24 mouse cellular contexts compared by ENCODE assay signal in the genomic region with DNA sequence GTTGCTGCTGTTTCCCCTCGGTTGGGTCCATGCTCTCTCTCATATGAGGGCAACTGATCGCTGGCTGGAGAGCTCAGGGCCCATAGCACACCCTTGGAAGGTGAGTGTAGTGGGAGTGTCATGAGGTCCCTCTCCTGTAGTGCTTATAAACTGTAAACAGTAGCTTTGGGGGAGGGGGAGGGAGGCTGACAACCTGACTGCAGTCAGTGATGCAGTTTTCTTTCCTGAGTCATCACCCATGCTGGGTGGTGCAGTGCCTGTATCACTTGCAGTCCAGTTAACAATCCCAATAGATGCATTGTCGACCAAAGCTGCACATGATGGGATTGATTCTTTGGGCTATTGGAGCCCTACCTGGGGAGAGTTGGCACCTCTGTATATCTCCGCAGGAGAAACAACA. TPM values are rescaled to one million over a fixed set of nuclear protein-coding genes. Genes with fewer than 3 reads are reported as not detected.
DNase-seq lines count a peak whose midpoint lies in the region; ATAC-seq lines count a peak whose summit lies in the region.
"Had no signal": no experiment of that assay in that cellular context is flagged by ENCODE, and none has a peak within 500 bp of the region (broad histone marks: within the 10 kb centered on the region; RNA-seq: fewer than 3 reads in every experiment).

No protein-coding gene starts in this region.

- peak overlapping the region; percentile 13 for H3K4me3 ChIP-seq in erythroblast, embryonic 14.5 days (replicated peaks)
- no peak overlapping the region for H3K4me3 ChIP-seq in liver, embryonic 15.5 days (replicated peaks)
- H3K4me3 ChIP-seq in midbrain, embryonic 15.5 days = no peak overlapping the region
- H3K4me3 ChIP-seq in intestine, embryonic 15.5 days (replicated peaks) = no peak overlapping the region
- H3K4me3 ChIP-seq: embryonic facial prominence, embryonic 12.5 days; kidney, embryonic 15.5 days; limb, embryonic 10.5 days; midbrain, embryonic 13.5 days; neural tube, embryonic 13.5 days had no signal

- DNase-seq in 416B (ENCODE audit: low read depth) (peak; percentile 34), R1 (ENCODE audit: low read depth, low spot score) (peak; percentile 29)
- no peak for DNase-seq in gastrocnemius, adult 18-20 months (ENCODE audit: low spot score)
- DNase-seq: cerebellum, adult 18-20 months; cerebellum, postnatal 25 days; gastrocnemius, postnatal 10 days; kidney, adult 11 months; right cerebral cortex, postnatal 4 days had no signal

- peaks cover 11% of the 10 kb centered on the region for H3K36me3 ChIP-seq in erythroblast, embryonic 14.5 days (ENCODE audit: control insufficient read depth)
- H3K36me3 ChIP-seq in liver, embryonic 15.5 days (replicated peaks) = no peaks in the 10 kb centered on the region
- H3K36me3 ChIP-seq in midbrain, embryonic 15.5 days (replicated peaks) = no peaks in the 10 kb centered on the region
- no peaks in the 10 kb centered on the region for H3K36me3 ChIP-seq in intestine, embryonic 15.5 days
- H3K36me3 ChIP-seq: embryonic facial prominence, embryonic 12.5 days; kidney, embryonic 15.5 days; limb, embryonic 10.5 days; neural tube, embryonic 13.5 days had no signal

- 49% methylated on average over 4 of the region's 4 CpGs for WGBS in liver, embryonic 15.5 days (ENCODE audit: insufficient replicate concordance)
- 52% methylated on average over 4 of the region's 4 CpGs for WGBS in midbrain, embryonic 15.5 days
- 58% methylated on average over 4 of the region's 4 CpGs for WGBS in intestine, embryonic 15.5 days

- H3K9ac ChIP-seq in liver, embryonic 15.5 days = no peak overlapping the region
- no peak overlapping the region for H3K9ac ChIP-seq in midbrain, embryonic 15.5 days
- no peak overlapping the region for H3K9ac ChIP-seq in intestine, embryonic 15.5 days
- H3K9ac ChIP-seq: embryonic facial prominence, embryonic 12.5 days; kidney, embryonic 15.5 days; midbrain, embryonic 13.5 days; neural tube, embryonic 13.5 days had no signal

- H3K4me2 ChIP-seq in liver, embryonic 15.5 days = peak overlapping the region; percentile 93; the same call in 1 of the 2 replicates
- no peak overlapping the region for H3K4me2 ChIP-seq in midbrain, embryonic 15.5 days
- no peak overlapping the region for H3K4me2 ChIP-seq in intestine, embryonic 15.5 days (replicated peaks)
- H3K4me2 ChIP-seq: midbrain, embryonic 13.5 days; neural tube, embryonic 13.5 days had no signal

- peaks cover 47% of the 10 kb centered on the region for H3K4me1 ChIP-seq in erythroblast, embryonic 14.5 days (ENCODE audit: control insufficient read depth)
- peaks cover 43% of the 10 kb centered on the region for H3K4me1 ChIP-seq in liver, embryonic 15.5 days (replicated peaks)
- H3K4me1 ChIP-seq in midbrain, embryonic 15.5 days = peaks cover 13% of the 10 kb centered on the region
- H3K4me1 ChIP-seq in intestine, embryonic 15.5 days (replicated peaks) = peaks cover 12% of the 10 kb centered on the region

- peaks cover 35% of the 10 kb centered on the region for H3K27me3 ChIP-seq in erythroblast, embryonic 14.5 days (ENCODE audit: control insufficient read depth)
- peaks cover 44% of the 10 kb centered on the region for H3K27me3 ChIP-seq in liver, embryonic 15.5 days
- H3K27me3 ChIP-seq in midbrain, embryonic 15.5 days (replicated peaks) = peaks cover 35% of the 10 kb centered on the region
- H3K27me3 ChIP-seq in intestine, embryonic 15.5 days (replicated peaks) = no peaks in the 10 kb centered on the region

- no peaks in the 10 kb centered on the region for H3K9me3 ChIP-seq in erythroblast, embryonic 14.5 days (ENCODE audit: control insufficient read depth, low read length)
- no peaks in the 10 kb centered on the region for H3K9me3 ChIP-seq in liver, embryonic 15.5 days (replicated peaks)
- H3K9me3 ChIP-seq in midbrain, embryonic 15.5 days = no peaks in the 10 kb centered on the region
- H3K9me3 ChIP-seq in intestine, embryonic 15.5 days = no peaks in the 10 kb centered on the region
- H3K9me3 ChIP-seq: embryonic facial prominence, embryonic 12.5 days; kidney, embryonic 15.5 days; limb, embryonic 10.5 days; midbrain, embryonic 13.5 days; neural tube, embryonic 13.5 days had no signal

- no peak overlapping the region for H3K27ac ChIP-seq in liver, embryonic 15.5 days (replicated peaks)
- no peak overlapping the region for H3K27ac ChIP-seq in midbrain, embryonic 15.5 days
- H3K27ac ChIP-seq in intestine, embryonic 15.5 days = no peak overlapping the region
- H3K27ac ChIP-seq: embryonic facial prominence, embryonic 12.5 days; hindbrain, postnatal 0 days; kidney, embryonic 15.5 days; limb, embryonic 10.5 days; midbrain, embryonic 13.5 days; neural tube, embryonic 13.5 days had no signal

- ATAC-seq in erythroblast, adult 5-6 weeks (replicated peaks; ENCODE audit: low FRiP score, poor library complexity, severe bottlenecking) = no peak
- ATAC-seq in liver, embryonic 15.5 days (ENCODE audit: insufficient read depth) = no peak
- ATAC-seq in midbrain, embryonic 15.5 days (replicated peaks) = no peak
- ATAC-seq in intestine, embryonic 15.5 days = no peak
- ATAC-seq: forebrain, embryonic 14.5 days; hindbrain, postnatal 0 days; midbrain, embryonic 13.5 days had no signal

RNA-seq across cellular contexts. Expression of gene Pqlc3, which starts 1.0 kb away (rescaled TPM):
- 0.38 and 0.52 TPM in 2 replicates for polyA plus RNA-seq in erythroblast, embryonic 14.5 days (2012)
- total RNA-seq in erythroblast, adult 5-6 weeks (2015; ENCODE audit: low replicate concordance) = 18.0 and 34.0 TPM in 2 replicates
- total RNA-seq in erythroblast, adult 5-6 weeks (2017; ENCODE audit: low replicate concordance) = 9.5 and 20.1 TPM in 2 replicates
- 4.9 and 5.3 TPM in 2 replicates for polyA plus RNA-seq in liver, embryonic 15.5 days (2015; fragmentation: Nextera tagmentation; extraction: Ambion mirVana)
- total RNA-seq in gastrocnemius, adult 18-20 months (2021) = 1 to 10 TPM; 1.2 to 1.9 TPM
- polyA plus RNA-seq in midbrain, embryonic 15.5 days (2015; fragmentation: Nextera tagmentation; extraction: Ambion mirVana) = 2.4 and 2.6 TPM in 2 replicates
- 10.3 and 12.6 TPM in 2 replicates for polyA plus RNA-seq in intestine, embryonic 15.5 days (2015; fragmentation: Nextera tagmentation; extraction: Ambion mirVana)

RNA-seq across cellular contexts. Expression of gene 2410004P03Rik, which starts 10.3 kb away (rescaled TPM):
- not detected in 2 replicates for polyA plus RNA-seq in erythroblast, embryonic 14.5 days (2012)
- not detected in 2 replicates for total RNA-seq in erythroblast, adult 5-6 weeks (2015; ENCODE audit: low replicate concordance)
- not detected in 2 replicates for total RNA-seq in erythroblast, adult 5-6 weeks (2017; ENCODE audit: low replicate concordance)
- 0.08 TPM in 1 of 2 replicates, not detected in the other for polyA plus RNA-seq in liver, embryonic 15.5 days (2015; fragmentation: Nextera tagmentation; extraction: Ambion mirVana)
- total RNA-seq in gastrocnemius, adult 18-20 months (2021) = not detected
- 5.2 and 5.4 TPM in 2 replicates for polyA plus RNA-seq in midbrain, embryonic 15.5 days (2015; fragmentation: Nextera tagmentation; extraction: Ambion mirVana)
- polyA plus RNA-seq in intestine, embryonic 15.5 days (2015; fragmentation: Nextera tagmentation; extraction: Ambion mirVana) = 0.09 and 0.44 TPM in 2 replicates
- total RNA-seq: adrenal gland, adult 18-20 months; adrenal gland, postnatal 4 days; gastrocnemius, postnatal 10 days; liver, adult 2 months; MEL had no signal
- polyA plus RNA-seq: liver, adult 2 months had no signal
